Mouse (Mus musculus): ENCODE results near the gene Osbpl10. TPM values are rescaled to one million over a fixed set of nuclear protein-coding genes. Genes with fewer than 3 reads are reported as not detected.
A peak's percentile ranks its signal among the peaks of the same experiment; 100 is the strongest.

The Osbpl10 gene
- polyA plus RNA-seq, 1 experiment from 2014 or later: 2.3 TPM

DNA sequence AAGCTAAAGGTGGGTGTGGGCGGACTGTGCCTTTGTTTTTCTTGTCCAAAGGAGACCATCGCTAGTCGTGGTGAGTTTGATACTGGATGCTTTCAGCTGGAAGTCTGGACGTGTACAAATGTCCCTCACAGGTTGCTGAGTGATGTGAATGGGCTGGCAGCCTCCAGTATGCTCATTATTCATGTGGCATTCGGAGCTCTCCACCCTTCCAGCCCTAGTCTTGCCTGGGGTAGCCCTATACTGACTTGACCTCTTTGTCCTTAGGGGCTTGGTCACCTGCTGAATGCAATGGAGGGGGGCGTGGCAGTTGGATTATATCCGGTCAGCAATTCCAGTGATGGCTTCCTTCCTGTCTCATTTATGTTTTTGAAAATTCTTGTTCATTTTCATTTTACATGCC, 56.4 kb downstream of the Osbpl10 start:
- Histone ChIP-seq H3K27me3 (no peaks in the 10 kb centered on the region), H3K4me2 (no peak overlapping the region), H3K4me3 (no peak overlapping the region), H3K4me1 (peaks cover 8% of the 10 kb centered on the region; the same call in 1 of the 2 replicates), H3K9ac (no peak overlapping the region), H3K36me3 (no peaks in the 10 kb centered on the region), H3K27ac (no peak overlapping the region), H3K9me3 (no peaks in the 10 kb centered on the region)
- no peak for ATAC-seq (ENCODE audit: insufficient number of reproducible peaks, insufficient read depth, low FRiP score, low TSS enrichment, low read depth)
- WGBS: 80% methylated on average over 7 of the region's 7 CpGs

DNA sequence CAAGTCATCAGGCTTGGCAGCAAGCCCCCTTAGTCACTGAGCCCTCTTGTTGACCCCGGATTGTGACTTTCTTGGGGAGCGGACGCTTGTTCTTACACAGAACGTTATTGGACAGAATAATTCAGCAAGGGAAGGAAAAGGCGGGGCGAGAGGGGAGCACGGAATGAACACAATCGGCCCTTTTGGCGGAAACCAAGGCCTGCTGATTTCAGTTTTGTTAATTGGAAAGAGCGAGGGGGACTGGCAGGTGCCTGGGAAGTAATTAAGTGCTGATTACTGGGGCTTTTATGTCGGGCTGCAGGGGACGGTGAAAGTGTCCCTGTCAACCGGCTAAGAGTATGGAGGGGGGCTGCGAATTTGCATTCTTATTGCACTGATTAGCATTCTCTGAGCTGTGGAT, 59.8 kb downstream of the Osbpl10 start:
- Histone ChIP-seq H3K4me2 (no peak overlapping the region), H3K27me3 (no peaks in the 10 kb centered on the region), H3K36me3 (no peaks in the 10 kb centered on the region), H3K9me3 (no peaks in the 10 kb centered on the region), H3K4me3 (no peak overlapping the region), H3K9ac (no peak overlapping the region), H3K4me1 (peaks cover 8% of the 10 kb centered on the region; the same call in 1 of the 2 replicates), H3K27ac (no peak overlapping the region)
- 25% methylated on average over 14 of the region's 14 CpGs for WGBS
- no peak for ATAC-seq (ENCODE audit: insufficient number of reproducible peaks, insufficient read depth, low FRiP score, low TSS enrichment, low read depth)

DNA sequence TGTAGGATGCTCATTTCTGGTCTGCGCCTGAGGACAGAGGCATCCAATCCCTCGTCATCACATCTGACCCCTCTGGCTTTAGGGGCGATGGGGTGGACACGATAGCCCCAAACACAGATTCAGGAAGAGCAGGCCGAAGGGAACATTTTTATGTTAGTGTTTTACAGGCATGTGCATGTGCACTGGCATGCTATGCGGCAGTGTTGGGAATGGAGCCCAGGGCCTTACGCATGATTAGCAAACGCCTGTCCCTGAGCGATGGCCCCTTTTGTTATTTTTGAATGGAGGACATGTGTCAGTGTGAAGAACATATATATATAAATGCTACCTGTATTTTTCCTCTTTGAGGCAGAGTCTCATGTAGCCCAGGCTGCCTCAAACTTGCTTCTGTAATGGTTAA, 60.3 kb downstream of the Osbpl10 start:
- Histone ChIP-seq H3K4me2 (no peak overlapping the region), H3K36me3 (no peaks in the 10 kb centered on the region), H3K9ac (no peak overlapping the region), H3K4me1 (peaks cover 8% of the 10 kb centered on the region; the same call in 1 of the 2 replicates), H3K27ac (no peak overlapping the region), H3K9me3 (no peaks in the 10 kb centered on the region), H3K4me3 (no peak overlapping the region), H3K27me3 (no peaks in the 10 kb centered on the region)
- ATAC-seq (ENCODE audit: insufficient number of reproducible peaks, insufficient read depth, low FRiP score, low TSS enrichment, low read depth): no peak
- WGBS: 79% methylated on average over 9 of the region's 9 CpGs

DNA sequence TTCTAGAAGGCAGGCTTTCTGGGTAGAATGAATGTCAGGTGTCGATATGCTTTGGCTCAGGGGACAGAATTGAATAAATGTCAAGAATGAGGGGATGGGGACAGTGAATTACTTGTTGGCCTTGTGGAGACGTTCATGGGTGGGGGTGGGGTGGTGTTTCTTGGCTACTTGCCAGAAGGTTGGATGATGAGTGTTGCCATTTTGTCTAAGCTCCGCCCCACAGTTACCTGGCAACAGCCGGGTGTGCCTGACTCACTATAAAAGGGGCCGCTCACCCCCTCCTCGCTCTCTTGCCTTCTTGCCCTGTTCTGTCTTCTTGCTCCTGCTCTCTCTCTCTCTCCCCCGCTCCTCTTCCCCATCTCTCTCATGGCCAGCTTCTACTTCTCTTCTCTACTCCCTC, 60.9 kb downstream of the Osbpl10 start:
- WGBS: 75% methylated on average over 7 of the region's 7 CpGs
- H3K27me3 ChIP-seq: no peaks in the 10 kb centered on the region
- H3K4me3 ChIP-seq: no peak overlapping the region
- H3K4me1 ChIP-seq: peaks cover 8% of the 10 kb centered on the region; the same call in 1 of the 2 replicates
- H3K9me3 ChIP-seq: no peaks in the 10 kb centered on the region
- no peak for ATAC-seq (ENCODE audit: insufficient number of reproducible peaks, insufficient read depth, low FRiP score, low TSS enrichment, low read depth)
- H3K27ac ChIP-seq: no peak overlapping the region
- H3K4me2 ChIP-seq: no peak overlapping the region
- no peak overlapping the region for H3K9ac ChIP-seq
- H3K36me3 ChIP-seq: no peaks in the 10 kb centered on the region

DNA sequence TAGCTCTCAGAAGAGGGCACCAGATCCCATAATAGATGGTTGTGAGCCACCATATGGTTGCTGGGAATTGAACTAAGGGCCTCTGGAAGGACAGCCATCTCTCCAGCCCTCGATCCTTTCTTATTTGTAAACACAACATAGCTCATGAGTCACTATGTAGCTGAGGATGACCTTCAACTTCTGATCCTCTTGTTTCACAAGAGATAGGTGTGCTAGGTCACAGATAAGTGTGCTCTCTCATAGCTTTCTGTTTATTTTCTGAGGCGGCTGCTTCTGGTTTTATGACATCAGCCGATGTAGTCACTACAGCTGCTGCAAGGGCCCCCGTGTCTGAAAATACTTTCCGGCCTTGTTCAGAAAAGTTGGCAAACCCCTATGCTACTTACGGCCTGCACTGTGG, 64.2 kb downstream of the Osbpl10 start:
- H3K27ac ChIP-seq: no peak overlapping the region
- no peak for ATAC-seq (ENCODE audit: insufficient number of reproducible peaks, insufficient read depth, low FRiP score, low TSS enrichment, low read depth)
- no peak overlapping the region for H3K4me3 ChIP-seq
- H3K9ac ChIP-seq: no peak overlapping the region
- no peaks in the 10 kb centered on the region for H3K36me3 ChIP-seq
- H3K9me3 ChIP-seq: no peaks in the 10 kb centered on the region
- peaks cover 14% of the 10 kb centered on the region for H3K4me1 ChIP-seq
- H3K27me3 ChIP-seq: no peaks in the 10 kb centered on the region
- 95% methylated on average over 6 of the region's 6 CpGs for WGBS
- no peak overlapping the region for H3K4me2 ChIP-seq

DNA sequence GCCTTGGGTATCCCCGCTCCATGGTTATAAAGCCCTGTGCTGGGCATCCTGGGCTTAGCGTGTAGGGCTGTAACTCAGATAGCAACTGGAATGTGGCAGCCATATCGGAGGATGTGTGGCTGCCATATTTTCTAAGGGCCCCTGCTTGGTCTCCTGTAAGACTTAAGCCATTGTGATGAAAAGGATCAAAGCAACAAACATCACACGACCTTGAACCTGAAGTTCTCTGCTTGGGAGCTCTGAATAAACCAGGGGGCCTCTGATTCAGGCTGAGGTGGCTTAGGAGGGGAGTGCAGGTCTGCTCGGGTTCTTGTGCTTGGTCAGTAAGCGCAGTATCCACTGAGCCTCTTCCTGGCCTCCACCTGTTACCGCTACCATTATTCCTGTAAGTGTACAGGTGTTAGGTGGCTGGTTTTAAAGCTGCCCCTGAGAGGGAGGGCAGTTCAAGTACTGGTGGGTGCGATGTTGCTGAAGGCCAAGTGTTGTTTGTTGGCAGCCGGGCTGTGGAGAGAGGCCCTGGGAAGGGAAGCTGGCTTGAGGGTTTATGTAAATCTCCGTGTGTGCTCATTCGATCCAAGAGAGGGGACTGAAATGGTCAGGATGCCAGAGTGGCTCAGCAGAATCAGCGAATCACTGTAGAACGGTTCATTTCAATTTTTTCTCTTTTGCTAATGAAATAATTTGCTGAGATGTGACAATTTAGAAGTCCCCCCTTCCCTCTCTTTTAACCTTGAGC, 64.8 kb downstream of the Osbpl10 start:
- Histone ChIP-seq H3K9ac (no peak overlapping the region), H3K27me3 (no peaks in the 10 kb centered on the region), H3K4me2 (no peak overlapping the region), H3K36me3 (no peaks in the 10 kb centered on the region), H3K4me1 (peaks cover 12% of the 10 kb centered on the region), H3K27ac (no peak overlapping the region), H3K4me3 (no peak overlapping the region), H3K9me3 (no peaks in the 10 kb centered on the region)
- WGBS: 83% methylated on average over 13 of the region's 13 CpGs
- no peak for ATAC-seq (ENCODE audit: insufficient number of reproducible peaks, insufficient read depth, low FRiP score, low TSS enrichment, low read depth)

DNA sequence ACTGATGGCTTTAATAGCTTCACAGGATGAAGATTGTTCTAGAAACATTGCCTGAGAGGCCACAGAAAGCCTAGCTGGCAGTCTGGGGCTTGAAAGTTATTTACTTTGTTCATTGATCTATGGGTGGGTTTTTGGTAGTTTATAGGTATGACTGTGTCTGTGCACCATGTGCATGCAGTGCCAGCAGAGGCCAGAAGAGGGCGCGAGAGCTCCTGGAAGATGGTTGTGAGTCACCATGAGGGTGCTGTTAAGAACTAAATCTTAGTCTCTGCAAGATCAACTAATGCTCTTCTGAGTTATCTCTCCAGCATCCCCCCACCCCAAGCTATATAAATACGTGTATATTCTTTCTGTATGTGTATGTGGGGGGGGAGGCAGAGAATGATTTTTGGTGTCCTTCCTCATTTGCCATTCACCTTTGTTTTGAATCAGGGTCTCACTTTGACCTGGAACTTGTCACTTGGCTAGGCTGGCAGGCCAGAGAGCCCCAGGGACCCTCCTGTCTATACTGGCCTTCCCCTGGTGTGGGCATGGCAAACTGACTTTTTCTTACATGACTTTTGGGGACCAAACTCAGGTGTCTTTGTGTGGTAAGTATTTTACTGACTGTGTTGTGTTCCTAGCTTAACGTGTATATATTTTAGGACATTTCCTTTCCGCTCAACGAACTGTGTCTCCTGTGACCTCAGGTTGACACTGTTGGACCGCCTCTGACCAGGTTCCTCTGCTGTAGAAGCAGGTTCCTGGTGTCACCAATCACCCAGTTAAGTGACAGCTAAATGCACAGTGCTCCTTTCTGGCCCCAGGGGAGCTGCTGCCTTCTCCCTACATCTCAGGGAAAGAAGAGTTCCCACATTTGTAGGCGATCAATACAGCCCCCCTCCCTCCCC, 65.8 kb downstream of the Osbpl10 start:
- no peaks in the 10 kb centered on the region for H3K9me3 ChIP-seq
- H3K4me2 ChIP-seq: no peak overlapping the region
- H3K27ac ChIP-seq: no peak overlapping the region
- no peaks in the 10 kb centered on the region for H3K36me3 ChIP-seq
- no peak overlapping the region for H3K9ac ChIP-seq
- no peak for ATAC-seq (ENCODE audit: insufficient number of reproducible peaks, insufficient read depth, low FRiP score, low TSS enrichment, low read depth)
- WGBS: 80% methylated on average over 8 of the region's 8 CpGs
- peaks cover 8% of the 10 kb centered on the region for H3K4me1 ChIP-seq
- no peak overlapping the region for H3K4me3 ChIP-seq
- no peaks in the 10 kb centered on the region for H3K27me3 ChIP-seq

DNA sequence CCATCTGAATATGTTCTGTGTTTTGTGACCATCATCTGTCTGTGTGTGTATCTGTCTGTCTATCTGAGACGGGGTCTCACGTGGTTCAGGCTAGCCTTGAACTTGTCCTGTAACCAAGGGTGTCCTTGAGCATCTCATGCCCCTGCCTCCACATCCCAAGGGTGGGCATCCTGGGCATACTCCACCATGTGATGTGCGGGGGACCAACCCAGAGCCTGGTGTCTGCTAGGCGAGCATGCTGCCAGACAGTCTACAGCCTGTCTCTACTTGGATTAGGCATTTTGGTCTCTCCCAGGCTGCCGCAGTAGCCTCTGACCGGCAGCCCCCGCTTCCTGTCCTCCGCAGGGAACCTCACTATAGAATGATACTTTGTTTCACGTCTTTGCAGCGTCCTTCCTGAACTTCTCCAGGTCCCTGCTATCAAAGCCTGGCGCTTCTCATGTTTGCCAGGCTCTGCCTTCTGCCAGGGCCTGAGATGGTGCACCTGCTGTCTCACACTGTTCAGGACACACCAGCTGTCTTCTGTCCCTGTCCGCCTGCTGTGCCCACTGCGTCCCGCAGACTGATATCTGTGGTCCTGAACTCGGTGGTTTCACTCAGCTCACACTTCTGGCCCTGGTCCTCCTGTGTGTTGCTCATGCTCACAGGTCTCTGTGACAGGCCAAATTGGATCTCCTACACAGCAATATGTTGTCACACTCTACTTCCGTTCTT, 66.9 kb downstream of the Osbpl10 start:
- no peak for ATAC-seq (ENCODE audit: insufficient number of reproducible peaks, insufficient read depth, low FRiP score, low TSS enrichment, low read depth)
- H3K9me3 ChIP-seq: no peaks in the 10 kb centered on the region

DNA sequence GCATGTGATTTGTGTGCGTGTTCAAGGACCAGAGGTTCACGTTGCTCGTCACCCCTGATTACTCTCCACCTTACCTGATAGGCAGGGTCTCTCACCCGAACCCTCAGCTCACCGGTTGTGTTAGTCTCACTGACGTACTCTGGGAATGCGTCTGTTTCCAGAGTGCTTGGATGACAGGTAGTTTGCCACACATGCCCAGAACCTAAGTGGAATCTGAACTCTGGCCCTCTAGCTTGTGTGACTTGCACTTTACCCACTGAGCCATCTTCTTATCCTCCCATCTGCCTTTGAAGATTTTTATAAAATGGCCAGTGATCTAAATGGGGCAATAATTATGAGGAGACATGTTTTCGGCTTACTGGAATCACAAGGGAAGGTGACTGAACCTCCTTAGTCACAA, 68.3 kb downstream of the Osbpl10 start:
- Histone ChIP-seq H3K27me3 (no peaks in the 10 kb centered on the region), H3K4me2 (no peak overlapping the region), H3K36me3 (no peaks in the 10 kb centered on the region), H3K4me1 (peaks cover 6% of the 10 kb centered on the region; the same call in 1 of the 2 replicates), H3K9ac (no peak overlapping the region), H3K9me3 (no peaks in the 10 kb centered on the region), H3K27ac (no peak overlapping the region), H3K4me3 (no peak overlapping the region)
- no peak for ATAC-seq (ENCODE audit: insufficient number of reproducible peaks, insufficient read depth, low FRiP score, low TSS enrichment, low read depth)
- WGBS: 76% methylated on average over 8 of the region's 8 CpGs

More for the DNA sequence above, 66.9 kb downstream of the Osbpl10 start:
- H3K4me2 ChIP-seq: no peak overlapping the region
- WGBS: 64% methylated on average over 16 of the region's 16 CpGs
- peaks cover 6% of the 10 kb centered on the region; the same call in 1 of the 2 replicates for H3K4me1 ChIP-seq
- no peak overlapping the region for H3K27ac ChIP-seq
- H3K36me3 ChIP-seq: no peaks in the 10 kb centered on the region
- H3K4me3 ChIP-seq: no peak overlapping the region
- H3K27me3 ChIP-seq: no peaks in the 10 kb centered on the region
- H3K9ac ChIP-seq: no peak overlapping the region

DNA sequence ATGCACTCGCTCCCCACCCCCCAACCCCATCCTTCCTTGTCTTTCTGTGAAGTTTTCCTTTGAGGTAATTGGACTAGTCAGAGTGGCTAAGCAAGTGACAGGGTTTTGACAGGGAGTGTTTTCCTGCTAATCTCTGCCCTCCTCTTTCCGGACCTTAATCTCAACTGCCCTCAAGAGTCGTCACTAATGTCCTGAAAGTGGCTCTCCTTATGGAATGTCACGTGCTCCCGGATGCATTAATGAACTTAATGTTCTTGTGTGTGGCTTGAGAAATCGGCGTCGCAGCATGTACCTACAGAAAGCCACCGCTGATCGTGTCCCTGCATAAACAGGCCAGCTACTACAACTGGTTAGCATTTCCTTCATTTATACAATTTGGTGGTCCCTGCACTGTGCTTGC, 70.0 kb downstream of the Osbpl10 start:
- WGBS: 57% methylated on average over 10 of the region's 10 CpGs
- no peak overlapping the region for H3K4me3 ChIP-seq
- H3K9ac ChIP-seq: no peak overlapping the region
- H3K4me1 ChIP-seq: peaks cover 6% of the 10 kb centered on the region; the same call in 1 of the 2 replicates
- H3K9me3 ChIP-seq: no peaks in the 10 kb centered on the region
- no peak for ATAC-seq (ENCODE audit: insufficient number of reproducible peaks, insufficient read depth, low FRiP score, low TSS enrichment, low read depth)
- H3K27me3 ChIP-seq: no peaks in the 10 kb centered on the region
- no peak overlapping the region for H3K27ac ChIP-seq
- H3K36me3 ChIP-seq: no peaks in the 10 kb centered on the region
- H3K4me2 ChIP-seq: no peak overlapping the region

DNA sequence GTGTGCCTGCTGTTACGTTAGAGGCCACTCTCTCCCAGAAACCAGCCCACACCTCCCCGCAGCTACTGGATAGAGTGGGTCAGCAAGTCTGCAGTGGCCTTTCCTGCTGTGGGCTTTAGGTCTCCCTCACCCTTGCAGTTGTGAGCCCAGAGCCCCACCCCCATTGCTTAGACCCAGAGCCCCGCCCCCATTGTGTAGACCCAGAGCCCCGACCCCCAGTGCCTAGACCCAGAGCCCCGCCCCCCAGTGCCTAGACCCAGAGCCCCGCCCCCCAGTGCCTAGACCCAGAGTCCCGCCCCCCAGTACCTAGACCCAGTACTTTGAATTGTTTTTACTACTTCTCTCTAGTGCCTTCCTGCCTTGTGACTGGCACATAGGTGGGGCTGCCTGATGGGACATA, 70.5 kb downstream of the Osbpl10 start:
- H3K4me3 ChIP-seq: no peak overlapping the region
- 0 out of 2 replicates have a peak, but pooled peaks have one; percentile 22 for ATAC-seq (ENCODE audit: insufficient number of reproducible peaks, insufficient read depth, low FRiP score, low TSS enrichment, low read depth)
- WGBS: 68% methylated on average over 7 of the region's 7 CpGs

More for the DNA sequence above, 70.5 kb downstream of the Osbpl10 start:
- H3K36me3 ChIP-seq: no peaks in the 10 kb centered on the region
- peaks cover 6% of the 10 kb centered on the region; the same call in 1 of the 2 replicates for H3K4me1 ChIP-seq
- H3K4me2 ChIP-seq: no peak overlapping the region
- no peaks in the 10 kb centered on the region for H3K27me3 ChIP-seq
- no peak overlapping the region for H3K9ac ChIP-seq
- H3K9me3 ChIP-seq: no peaks in the 10 kb centered on the region
- no peak overlapping the region for H3K27ac ChIP-seq

Measured in embryonic facial prominence, embryonic 13.5 days (tissue).